Mouse (Mus musculus) midbrain, embryonic 14.5 days (tissue): ENCODE data around the gene Atf2. TPM values are rescaled to one million over a fixed set of nuclear protein-coding genes. Genes with fewer than 3 reads are reported as not detected.
"Not testable (repeated sequence)": the region's sequence is repeated elsewhere in the genome, so short reads cannot be mapped to it uniquely, and the experiment has no call there.

ENCODE experiments used
- ATAC-seq: fragments of 200-750 bp; cut with Nextera tagmentation; 2 replicates; pipeline ENCODE4 v1.8.0; 2017; ENCODE audit warnings: moderate number of reproducible peaks, moderate library complexity; ENCODE audit not compliant: low FRiP score, low TSS enrichment
- DNase-seq: peaks from one replicate; pipeline ENCODE4 v3.0.0-alpha.2; 2015
- H3K27ac ChIP-seq: fragments of 300-500 bp; sonication (generic); replicated peaks from 2 replicates; pipeline ENCODE4 v1.5.1; 2014; ENCODE audit warnings: mild to moderate bottlenecking, low read depth, low read length, moderate library complexity
- H3K27me3 ChIP-seq: fragments of 300-500 bp; sonication (generic); 2 replicates; pipeline ENCODE4 v1.6.1; 2014; ENCODE audit warnings: low read length, control low read depth, mixed read lengths; ENCODE audit not compliant: control insufficient read depth, insufficient read depth
- H3K36me3 ChIP-seq: fragments of 300-500 bp; sonication (generic); 2 replicates; pipeline ENCODE4 v1.6.1; 2014; ENCODE audit warnings: low read length, control low read depth; ENCODE audit not compliant: control insufficient read depth, insufficient read depth
- H3K4me1 ChIP-seq: fragments of 300-500 bp; sonication (generic); 2 replicates; pipeline ENCODE4 v1.6.1; 2014; ENCODE audit warnings: mild to moderate bottlenecking, antibody characterized with exemption, low read length, control low read depth; ENCODE audit not compliant: control insufficient read depth, insufficient read depth
- H3K4me2 ChIP-seq: fragments of 300-500 bp; sonication (generic); 2 replicates; pipeline ENCODE4 v1.6.1; 2014; ENCODE audit warnings: mild to moderate bottlenecking, low read length, moderate library complexity
- H3K4me3 ChIP-seq: fragments of 300-500 bp; sonication (generic); replicated peaks from 2 replicates; pipeline ENCODE4 v1.5.1; 2014; ENCODE audit warnings: low read depth, low read length
- H3K9ac ChIP-seq: fragments of 300-500 bp; sonication (generic); replicated peaks from 2 replicates; pipeline ENCODE4 v1.6.1; 2014; ENCODE audit warnings: mild to moderate bottlenecking, low read length, moderate library complexity
- H3K9me3 ChIP-seq: fragments of 300-500 bp; sonication (generic); 2 replicates; pipeline ENCODE4 v1.6.1; 2016; ENCODE audit warnings: low read length, control low read depth, mixed read lengths; ENCODE audit not compliant: control insufficient read depth
- WGBS: fragments of 180-500 bp; shearing (Covaris S2); extraction: QIAGEN DNeasy Blood & Tissue Kit; methylation state at CpG from one replicate; pipeline ENCODE4 v1.1.7; 2014; 5-methylcytosine and 5-hydroxymethylcytosine counted together
- polyA plus RNA-seq: library from polyadenylated mRNA; unstranded; fragments of >200 nt; fragmentation: Nextera tagmentation; extraction: Ambion mirVana; gene quantifications from 2 replicates; pipeline ENCODE4 v1.2.1, GENCODE M21; 2014

Gene Atf2
- polyA plus RNA-seq, 1 experiment from 2014 or later, result 122 TPM

DNA sequence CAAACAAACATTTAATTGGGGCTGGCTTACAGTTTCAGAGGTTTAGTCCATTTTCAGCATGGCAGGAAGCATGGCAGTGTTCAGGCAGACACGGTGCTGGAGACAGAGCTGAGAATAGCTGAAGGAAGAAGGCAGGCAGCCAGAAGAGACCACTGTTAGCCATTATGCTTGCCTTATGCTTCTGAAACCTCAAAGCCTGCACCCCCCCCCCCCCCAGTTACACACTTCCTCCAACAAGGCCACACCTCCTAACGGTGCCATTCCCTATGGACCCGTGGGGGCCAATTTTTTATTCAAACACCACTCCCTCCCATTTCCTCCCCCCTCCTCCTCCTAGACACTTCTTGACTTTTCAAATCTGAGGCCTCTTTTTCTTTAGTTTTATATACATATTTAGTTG is 19.8 kb upstream of the Atf2 start:
- Histone ChIP-seq H3K9ac (no peak overlapping the region), H3K27ac (no peak overlapping the region), H3K9me3 (no peaks in the 10 kb centered on the region), H3K4me1 (peaks cover 12% of the 10 kb centered on the region), H3K4me3 (no peak overlapping the region), H3K36me3 (peaks cover 24% of the 10 kb centered on the region), H3K4me2 (no peak overlapping the region), H3K27me3 (no peaks in the 10 kb centered on the region)
- ATAC-seq (no peak), DNase-seq (no peak)
- 86% methylated on average over 3 of the region's 3 CpGs for WGBS

DNA sequence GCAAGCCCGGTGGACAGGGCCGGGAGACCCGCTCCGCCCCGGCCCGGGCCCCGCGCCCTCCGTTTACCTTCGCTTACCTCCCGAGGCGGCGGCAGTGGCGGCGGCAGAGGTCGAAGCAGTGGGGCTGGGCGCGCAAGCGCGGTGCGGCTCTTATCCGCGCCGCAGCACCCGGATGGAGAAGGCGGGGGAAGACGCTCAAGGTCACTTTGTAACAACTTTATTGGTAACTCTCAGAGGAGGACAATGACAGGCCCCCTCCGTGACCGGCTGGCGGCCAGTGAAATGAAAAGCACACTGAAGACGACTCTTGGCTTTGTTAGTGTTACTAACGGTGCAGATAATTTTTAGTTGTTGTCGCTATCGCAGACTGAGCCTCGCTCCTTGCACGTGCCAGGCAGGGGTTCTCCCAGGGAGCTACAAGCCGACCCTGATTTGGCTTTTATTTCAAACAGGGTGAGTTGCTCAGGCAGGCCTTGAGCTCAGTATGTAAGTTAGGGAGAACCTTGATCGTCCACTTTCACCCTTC is 18.8 kb upstream of the Atf2 start, which contains the start of gene Atp5g3:
TSS of gene Atp5g3 (minus strand) at position 152 of the 526 bp plus-strand sequence.
- peaks cover 33% of the 10 kb centered on the region for H3K36me3 ChIP-seq
- H3K4me2 ChIP-seq, result peak within 1 kb of the TSS; percentile 85
- peak within 1 kb of the TSS; percentile 91 for H3K27ac ChIP-seq
- H3K4me1 ChIP-seq, result peaks cover 12% of the 10 kb centered on the region
- H3K9ac ChIP-seq, result peak within 1 kb of the TSS; percentile 99
- H3K27me3 ChIP-seq, result no peaks in the 10 kb centered on the region
- DNase-seq (peak; percentile 97), ATAC-seq (peak; percentile 95)
- WGBS, result under 1% methylated on average over 38 of the region's 38 CpGs
- peak within 1 kb of the TSS; percentile 98 for H3K4me3 ChIP-seq
- no peaks in the 10 kb centered on the region for H3K9me3 ChIP-seq

GRCm38 (mm10) chr2:73910571-73911174 is 18.2 kb upstream of the Atf2 start:
- peak; percentile 59 for ATAC-seq
- Histone ChIP-seq H3K4me1 (peaks cover 12% of the 10 kb centered on the region), H3K4me2 (peak overlapping the region; percentile 85), H3K9me3 (no peaks in the 10 kb centered on the region), H3K27ac (peak overlapping the region; percentile 91), H3K36me3 (peaks cover 33% of the 10 kb centered on the region), H3K27me3 (no peaks in the 10 kb centered on the region), H3K4me3 (peak overlapping the region; percentile 98), H3K9ac (peak overlapping the region; percentile 99)
- WGBS, result 1% methylated on average over 45 of the region's 50 CpGs
- DNase-seq, result peak; percentile 53

- Histone ChIP-seq H3K27me3 (no peaks in the 10 kb centered on the region), H3K36me3 (peaks cover 33% of the 10 kb centered on the region), H3K9me3 (no peaks in the 10 kb centered on the region), H3K4me2 (no peak overlapping the region), H3K4me1 (peaks cover 12% of the 10 kb centered on the region), H3K9ac (no peak overlapping the region), H3K4me3 (no peak overlapping the region), H3K27ac (no peak overlapping the region)
- 95% methylated on average over 2 of the region's 2 CpGs for WGBS
- no peak for DNase-seq
- no peak for ATAC-seq
These were observed 16.7 kb upstream of the Atf2 start for GRCm38 (mm10) chr2:73909116-73909515.

- H3K9me3 ChIP-seq, H3K4me1 ChIP-seq, H3K4me3 ChIP-seq, H3K4me2 ChIP-seq, H3K9ac ChIP-seq, H3K27me3 ChIP-seq, DNase-seq, H3K27ac ChIP-seq, ATAC-seq: not testable (repeated sequence)
- H3K36me3 ChIP-seq, result peaks cover 31% of the 10 kb centered on the region
These were observed 12.2 kb upstream of the Atf2 start for GRCm38 (mm10) chr2:73904679-73905078.

GRCm38 (mm10) chr2:73903536-73903935 is 11.1 kb upstream of the Atf2 start:
- Histone ChIP-seq H3K4me2 (no peak overlapping the region), H3K27me3 (no peaks in the 10 kb centered on the region), H3K9ac (no peak overlapping the region), H3K9me3 (no peaks in the 10 kb centered on the region), H3K4me3 (no peak overlapping the region), H3K27ac (no peak overlapping the region), H3K4me1 (no peaks in the 10 kb centered on the region), H3K36me3 (peaks cover 22% of the 10 kb centered on the region)
- no peak for DNase-seq
- ATAC-seq, result no peak
- 100% methylated on average over 2 of the region's 2 CpGs for WGBS

GRCm38 (mm10) chr2:73902328-73902727 is 9.9 kb upstream of the Atf2 start:
- not testable (repeated sequence) for H3K4me1 ChIP-seq, H3K9me3 ChIP-seq, H3K4me3 ChIP-seq, H3K4me2 ChIP-seq, H3K27ac ChIP-seq, DNase-seq, H3K36me3 ChIP-seq, H3K27me3 ChIP-seq, H3K9ac ChIP-seq, ATAC-seq
- WGBS, result 92% methylated on average over 3 of the region's 3 CpGs

GRCm38 (mm10) chr2:73901169-73901568 is 8.7 kb upstream of the Atf2 start:
- ATAC-seq (no peak), DNase-seq (no peak)
- H3K27ac ChIP-seq, result no peak overlapping the region
- H3K4me2 ChIP-seq, result no peak overlapping the region
- no peak overlapping the region for H3K4me3 ChIP-seq
- H3K27me3 ChIP-seq, result no peaks in the 10 kb centered on the region
- no peaks in the 10 kb centered on the region for H3K4me1 ChIP-seq
- H3K36me3 ChIP-seq, result no peaks in the 10 kb centered on the region
- no peaks in the 10 kb centered on the region for H3K9me3 ChIP-seq
- H3K9ac ChIP-seq, result no peak overlapping the region

GRCm38 (mm10) chr2:73900364-73900763 is 7.9 kb upstream of the Atf2 start:
- no peak overlapping the region for H3K9ac ChIP-seq
- 75% methylated on average over 1 of the region's 1 CpGs for WGBS
- H3K27ac ChIP-seq, result no peak overlapping the region
- no peaks in the 10 kb centered on the region for H3K36me3 ChIP-seq
- no peaks in the 10 kb centered on the region for H3K4me1 ChIP-seq
- no peaks in the 10 kb centered on the region for H3K9me3 ChIP-seq
- ATAC-seq (no peak), DNase-seq (no peak)
- no peak overlapping the region for H3K4me2 ChIP-seq
- no peaks in the 10 kb centered on the region for H3K27me3 ChIP-seq
- no peak overlapping the region for H3K4me3 ChIP-seq
